Mouse (Mus musculus) spleen, adult 18-20 months (tissue): ENCODE data around the gene 4930412O13Rik.
A peak's percentile ranks its signal among the peaks of the same experiment; 100 is the strongest.

Experiments
- DNase-seq, 2 experiments: peaks; one replicate each; pipeline ENCODE4 v3.0.0; 2022; ENCODE audit warnings: mixed read lengths in 2 of 2

The 4930412O13Rik gene

DNA sequence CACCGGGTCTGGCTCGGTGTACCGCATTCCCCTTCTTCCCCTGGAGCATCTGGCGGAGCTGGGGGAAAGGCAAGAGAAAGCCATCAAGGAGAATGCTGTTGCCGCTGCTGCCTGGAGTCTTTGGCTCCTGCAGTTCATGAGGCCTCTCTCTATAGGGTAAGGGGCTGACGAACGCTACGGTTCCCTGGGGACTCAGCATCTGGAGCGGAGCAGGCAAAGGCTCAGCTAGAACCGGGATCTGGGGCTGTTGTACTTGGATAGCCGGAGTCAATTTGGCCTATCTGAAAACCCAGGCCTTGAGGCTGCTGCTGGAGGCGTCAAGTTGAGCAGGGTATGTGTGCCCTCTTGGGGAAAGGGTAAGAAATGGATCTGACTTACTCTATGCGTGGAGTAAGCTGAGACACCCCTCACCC lies 565 bp downstream of the 4930412O13Rik start:
- no peak for DNase-seq

- DNase-seq, result peak in 1 of 2 experiments; percentile 29
These were observed 1.4 kb downstream of the 4930412O13Rik start for GRCm38 (mm10) chr2:9882371-9882925.

GRCm38 (mm10) chr2:9882926-9883802 lies 2.1 kb downstream of the 4930412O13Rik start:
- peak in 1 of 2 experiments; percentile 17 for DNase-seq

DNA sequence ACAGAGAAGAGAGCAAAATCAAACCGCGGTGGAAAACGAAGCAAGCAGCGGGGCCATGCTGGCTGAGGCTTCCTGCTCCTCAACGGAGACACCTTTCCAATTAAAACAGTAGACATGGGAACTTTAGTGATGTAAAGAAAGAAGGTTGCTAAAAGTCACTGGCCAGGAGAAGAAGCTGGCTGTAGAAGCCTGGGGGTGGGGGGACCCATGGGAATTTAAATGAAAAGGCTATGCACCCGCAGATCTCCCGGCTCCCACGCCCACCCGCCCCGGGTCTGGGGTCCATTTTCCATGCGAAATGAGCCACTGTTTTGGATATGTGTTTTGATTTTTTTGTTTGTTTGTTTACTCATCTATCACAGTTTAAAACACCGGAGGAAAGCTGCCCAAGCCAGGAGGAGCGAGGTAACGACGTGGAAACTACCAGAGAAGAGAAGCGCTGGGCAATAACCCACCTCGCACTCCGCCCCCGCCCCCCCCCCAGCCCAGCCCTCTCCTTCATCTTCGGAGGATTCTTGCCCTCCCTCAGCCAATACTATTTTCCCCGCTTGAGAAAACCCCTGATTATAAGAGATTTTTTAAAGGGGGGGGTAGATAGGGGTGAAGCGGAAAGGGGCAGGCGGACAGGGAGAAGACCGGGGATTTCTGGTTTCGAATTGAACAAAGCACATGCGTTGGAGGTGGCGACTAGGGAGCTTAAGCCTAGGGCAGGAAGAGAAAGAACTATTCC lies 2.9 kb downstream of the 4930412O13Rik start:
- DNase-seq, result no peak

DNA sequence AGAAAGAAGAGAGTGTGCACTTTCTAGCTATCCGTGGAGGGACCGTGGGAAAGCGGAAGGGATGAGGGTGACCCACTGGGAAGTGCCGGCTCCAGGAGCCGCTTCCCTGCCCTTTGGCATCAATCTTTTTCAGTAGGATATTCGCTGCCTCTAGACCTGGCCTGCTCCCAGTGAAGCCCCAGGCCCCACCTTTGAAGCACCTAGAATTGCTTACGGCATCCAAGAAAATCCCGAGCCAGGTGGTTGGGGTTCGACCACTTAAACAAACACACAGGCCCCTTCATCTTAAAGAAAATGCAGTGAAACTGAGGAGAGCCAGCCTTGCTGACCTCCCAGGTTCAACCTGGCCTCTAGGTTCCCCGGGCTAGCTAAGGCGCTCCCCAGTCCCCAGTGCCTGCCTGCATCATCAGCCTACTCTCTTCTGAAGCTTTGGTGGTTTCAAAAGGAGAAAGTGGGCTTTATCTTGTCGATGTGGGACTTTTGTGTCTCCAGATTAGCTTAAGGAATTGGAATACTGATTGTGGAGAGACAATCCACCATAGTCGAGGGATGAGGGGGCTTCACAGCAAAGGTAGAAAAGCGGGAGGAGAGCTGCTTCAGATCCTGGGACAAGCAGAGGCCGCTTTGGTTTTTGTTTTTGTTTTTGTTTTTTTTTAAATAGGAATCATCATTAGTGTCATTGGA lies 3.6 kb downstream of the 4930412O13Rik start:
- no peak for DNase-seq

DNA sequence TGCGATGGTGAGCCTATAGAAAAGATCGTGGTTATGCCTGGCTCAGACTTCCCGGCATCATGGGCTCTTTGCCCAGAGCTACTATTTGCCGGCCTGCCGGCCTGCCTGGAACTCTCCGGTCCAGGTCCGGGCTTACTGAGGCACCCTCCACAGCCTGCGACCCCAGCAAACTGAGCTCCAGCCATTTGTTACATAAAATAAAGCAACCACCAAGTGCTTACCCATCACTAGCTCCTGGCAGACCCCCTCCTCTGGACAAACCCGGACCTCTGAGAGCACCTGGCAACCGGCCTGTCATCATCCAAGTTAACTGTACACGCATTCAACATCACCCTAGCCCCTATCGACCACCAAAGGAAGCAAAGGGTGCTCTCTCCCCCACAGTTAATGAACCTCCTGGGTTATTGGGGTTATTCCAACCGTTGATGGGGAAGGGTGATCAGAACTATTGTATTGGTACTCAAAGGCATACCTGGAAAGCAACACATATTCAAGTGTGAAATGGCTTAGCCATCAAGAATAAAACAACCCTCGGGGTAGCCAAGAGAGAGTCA lies 4.2 kb downstream of the 4930412O13Rik start:
- DNase-seq, result no peak

GRCm38 (mm10) chr2:9886031-9886430 lies 5.0 kb downstream of the 4930412O13Rik start:
- DNase-seq, result no peak

DNA sequence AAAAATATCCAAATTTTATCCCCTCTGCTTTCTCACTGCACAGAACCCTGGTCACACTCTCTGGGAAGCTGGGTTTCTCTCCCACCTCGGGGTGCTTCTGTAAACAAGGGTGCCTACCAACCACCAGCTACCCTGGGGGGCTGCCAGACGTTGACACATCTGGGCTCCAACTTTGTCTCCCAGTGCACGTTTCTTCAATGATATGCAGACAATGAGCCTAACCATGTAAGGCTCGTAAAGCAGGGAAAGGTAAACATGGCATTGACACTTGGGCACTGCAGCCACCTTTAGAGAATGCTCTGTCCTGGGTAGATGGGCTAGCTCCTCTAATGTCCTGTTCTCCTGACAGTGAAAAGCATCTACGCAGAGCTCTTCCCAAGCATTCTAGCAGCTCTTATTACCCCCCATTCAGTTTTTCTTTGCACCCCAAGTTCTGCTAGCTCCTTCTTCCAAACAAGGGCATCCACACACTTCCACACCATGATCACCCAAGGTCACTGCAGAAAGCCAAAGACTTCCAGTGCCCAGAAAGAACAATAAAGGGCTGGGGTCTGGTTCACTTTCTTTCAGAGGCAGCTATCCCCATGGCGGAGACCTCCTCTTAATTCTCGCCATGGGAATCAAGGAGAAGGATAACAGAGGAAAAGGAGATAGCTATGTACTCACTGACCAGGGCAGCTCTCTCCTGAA lies 6.0 kb downstream of the 4930412O13Rik start:
- no peak for DNase-seq

DNA sequence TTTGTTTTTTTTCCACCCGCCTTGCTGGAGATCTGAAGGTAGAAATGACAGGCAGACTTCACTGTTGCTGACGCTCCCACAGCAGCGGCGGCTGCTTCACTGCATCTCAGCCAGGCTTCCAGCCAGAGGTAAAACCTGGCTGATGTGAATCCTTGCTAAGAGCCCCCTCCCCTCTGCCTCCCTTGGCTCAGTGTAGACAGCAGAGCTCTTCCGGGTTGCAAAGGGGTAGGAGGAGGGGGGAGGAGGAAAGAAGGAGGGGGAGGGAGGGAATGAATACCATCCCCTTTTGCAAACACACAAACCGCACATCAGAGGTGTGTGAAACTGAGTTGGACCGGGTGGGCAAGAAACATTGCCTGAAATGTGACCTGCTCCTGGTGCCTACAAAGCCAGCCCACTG lies 6.6 kb downstream of the 4930412O13Rik start:
- no peak for DNase-seq

DNA sequence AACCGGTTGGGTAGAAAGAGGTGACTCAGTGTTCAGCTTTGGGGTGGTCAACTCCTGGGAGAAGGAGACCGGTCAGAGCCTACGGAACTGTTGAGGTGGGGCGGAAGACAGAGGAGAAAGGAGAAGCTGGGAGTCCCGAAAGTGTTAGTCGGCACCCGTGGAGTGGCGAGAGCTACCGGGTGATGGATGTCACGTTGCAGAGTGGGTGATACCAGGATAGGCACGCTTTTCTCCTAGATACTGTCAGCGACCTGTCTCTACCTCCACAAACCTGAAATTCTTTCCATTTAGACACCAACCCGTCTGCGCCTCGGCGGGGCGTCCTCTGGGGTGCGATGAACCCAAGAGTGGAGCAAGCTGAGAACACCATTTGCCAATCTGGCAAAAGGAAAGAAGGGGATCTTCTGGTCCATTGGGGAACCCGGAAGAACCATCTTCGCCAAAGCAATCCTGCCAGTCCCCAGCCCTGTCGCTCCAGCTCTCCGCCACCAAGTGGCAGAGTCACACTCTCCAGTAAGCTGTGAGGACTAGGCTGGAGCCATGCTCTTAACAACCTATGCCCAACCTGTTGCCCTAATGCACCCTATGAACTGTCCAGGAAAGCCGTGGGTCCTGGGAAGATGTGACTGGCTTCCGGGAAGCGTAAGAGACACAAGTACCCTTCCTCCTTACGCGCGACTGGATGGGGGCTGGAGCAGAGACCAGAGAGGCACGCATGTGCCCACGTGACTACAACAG lies 8.0 kb downstream of the 4930412O13Rik start, which contains the start of gene 9230102O04Rik:
Gene 9230102O04Rik, minus strand, starts transcription at position 628 of the 738 bp plus-strand sequence.
- DNase-seq, result no peak

DNA sequence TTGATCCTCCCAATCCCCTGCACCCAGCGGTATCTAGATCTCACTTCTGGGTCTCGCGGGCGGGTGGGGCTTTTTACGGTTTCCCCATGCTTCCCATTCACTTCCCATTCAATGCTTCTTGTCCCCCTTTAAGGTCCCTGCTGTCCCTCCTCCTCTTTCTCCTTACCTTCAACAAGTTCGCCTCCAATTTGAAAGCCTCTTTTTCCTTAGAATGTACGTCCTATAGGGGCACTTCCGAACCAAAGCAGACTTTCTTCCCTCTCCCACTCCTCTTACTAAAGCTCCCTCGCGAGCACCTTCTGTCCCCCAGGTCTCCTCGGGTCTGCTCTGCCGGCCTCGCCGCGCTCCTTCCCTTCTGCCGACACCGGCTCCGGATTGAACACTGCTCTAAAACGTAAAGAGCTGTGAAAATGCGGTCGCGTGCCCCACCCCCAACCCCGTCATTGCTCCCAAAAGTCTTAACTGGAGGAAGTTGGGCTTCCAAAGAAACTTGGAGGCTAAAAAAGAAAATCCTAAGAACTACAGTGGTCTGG lies 8.7 kb downstream of the 4930412O13Rik start, which contains the start of gene Gata3:
Gene Gata3, minus strand, starts transcription at position 384 of the 533 bp plus-strand sequence.
- DNase-seq, result no peak

DNA sequence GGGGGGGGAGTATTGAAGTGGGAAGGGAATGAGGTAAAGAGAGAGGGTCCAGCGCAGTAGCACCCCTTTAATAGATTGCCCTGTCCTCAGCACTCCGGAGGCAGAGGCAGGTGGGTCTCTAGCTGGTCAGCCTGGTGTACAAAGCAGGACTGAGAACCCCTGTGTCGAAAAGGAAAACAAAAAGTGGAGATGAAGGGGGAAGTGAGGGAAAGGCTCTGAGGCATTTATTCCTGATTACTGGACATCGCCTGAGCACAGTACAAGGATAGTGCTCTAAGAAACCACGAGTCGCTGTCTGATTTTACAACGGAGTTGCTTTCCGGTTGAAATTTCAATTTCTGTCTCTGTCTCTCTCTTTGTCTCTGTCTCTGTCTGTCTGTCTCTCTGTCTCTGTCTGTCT lies 9.2 kb downstream of the 4930412O13Rik start:
- no peak for DNase-seq

DNA sequence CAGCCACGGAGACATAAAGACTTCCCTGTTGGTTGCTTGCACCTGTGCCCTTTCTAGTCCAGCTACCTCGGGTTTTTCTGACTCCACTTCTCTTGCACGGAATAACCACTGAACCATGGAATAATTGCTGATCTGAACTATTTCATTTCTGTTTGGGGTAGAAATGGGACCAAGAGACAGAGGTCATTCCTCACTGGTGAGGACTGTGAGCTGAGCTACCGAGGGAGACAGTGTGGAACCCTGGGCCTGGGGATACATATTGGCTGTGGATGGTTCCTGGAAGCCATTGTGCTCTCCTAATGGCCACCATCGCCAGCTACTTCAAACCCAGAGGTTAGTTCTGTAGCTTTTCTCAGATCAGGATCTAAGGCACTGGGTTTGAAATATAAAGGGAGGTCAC lies 9.9 kb downstream of the 4930412O13Rik start:
- no peak for DNase-seq

DNA sequence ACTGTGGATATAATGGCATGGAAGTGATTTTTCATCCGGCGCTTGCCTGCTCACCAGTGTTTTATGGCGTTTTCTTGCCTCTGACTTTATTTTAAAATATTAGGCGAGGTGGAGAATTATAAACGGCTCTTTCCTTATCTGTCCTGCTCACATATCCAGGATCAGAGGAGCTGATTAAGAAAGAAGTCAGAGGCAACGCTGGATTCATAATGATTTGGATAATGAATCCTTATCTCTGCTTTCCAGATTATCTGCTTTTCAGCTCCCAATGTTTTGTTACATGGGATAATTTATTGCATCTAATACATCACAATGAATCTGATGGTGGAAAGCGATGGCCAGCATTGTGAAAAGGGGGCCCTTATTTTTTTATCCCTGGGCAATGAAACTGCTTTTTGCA lies 11.5 kb downstream of the 4930412O13Rik start:
- DNase-seq, result no peak

GRCm38 (mm10) chr2:9893272-9893953 lies 12.4 kb downstream of the 4930412O13Rik start:
- no peak for DNase-seq

- DNase-seq, result no peak
These were observed 14.0 kb downstream of the 4930412O13Rik start for GRCm38 (mm10) chr2:9894836-9895593.

- DNase-seq, result no peak
These were observed 15.2 kb downstream of the 4930412O13Rik start for GRCm38 (mm10) chr2:9896097-9896770.

DNA sequence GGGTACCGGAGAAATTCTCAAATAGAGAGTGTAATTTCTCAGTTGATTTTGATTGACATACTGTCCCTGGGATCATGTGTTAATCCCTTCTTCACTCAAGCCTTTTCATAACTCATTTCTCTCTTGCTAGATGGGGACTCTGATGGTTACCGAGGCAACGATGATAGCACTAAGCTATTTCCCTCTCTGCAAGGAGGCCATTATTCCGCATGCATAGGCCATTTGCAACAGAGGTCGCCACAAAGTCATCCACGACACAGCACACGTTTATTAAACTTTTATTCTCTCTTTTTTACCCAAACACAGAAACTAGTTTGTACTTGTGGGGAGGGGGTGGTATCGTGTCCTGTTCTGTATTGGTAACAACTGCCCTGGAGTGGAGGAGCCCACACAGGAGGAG lies 16.8 kb downstream of the 4930412O13Rik start:
- no peak for DNase-seq
